Mouse (Mus musculus) limb, embryonic 15.5 days (tissue): ENCODE measurements around the gene Gm16451. TPM values are rescaled to one million over a fixed set of nuclear protein-coding genes. Genes with fewer than 3 reads are reported as not detected.
"Not testable (repeated sequence)": the region's sequence is repeated elsewhere in the genome, so short reads cannot be mapped to it uniquely, and the experiment has no call there.

Source experiments
- ATAC-seq: fragments of 200-750 bp; cut with Nextera tagmentation; 2 replicates; pipeline ENCODE4 v1.8.0; 2017; ENCODE audit warnings: low read depth, moderate TSS enrichment; ENCODE audit not compliant: insufficient number of reproducible peaks, low FRiP score, low TSS enrichment
- H3K27ac ChIP-seq: fragments of 300-500 bp; sonication (generic); 2 replicates; pipeline ENCODE4 v1.5.1; 2015; ENCODE audit warnings: moderate library complexity, mild to moderate bottlenecking, inconsistent platforms
- H3K27me3 ChIP-seq: fragments of 300-500 bp; sonication (generic); 2 replicates; pipeline ENCODE4 v1.6.1; 2015; ENCODE audit warnings: inconsistent platforms
- H3K36me3 ChIP-seq: fragments of 300-500 bp; sonication (generic); 2 replicates; pipeline ENCODE4 v1.6.1; 2015; ENCODE audit warnings: inconsistent platforms
- H3K4me1 ChIP-seq: fragments of 300-500 bp; sonication (generic); 2 replicates; pipeline ENCODE4 v1.6.1; 2015; ENCODE audit warnings: inconsistent platforms
- H3K4me2 ChIP-seq: fragments of 300-500 bp; sonication (generic); 2 replicates; pipeline ENCODE4 v1.6.1; 2015; ENCODE audit warnings: mild to moderate bottlenecking, inconsistent platforms
- H3K4me3 ChIP-seq: fragments of 300-500 bp; sonication (generic); 2 replicates; pipeline ENCODE4 v1.5.1; 2015; ENCODE audit warnings: mild to moderate bottlenecking, inconsistent platforms
- H3K9ac ChIP-seq: fragments of 300-500 bp; sonication (generic); 2 replicates; pipeline ENCODE4 v1.6.1; 2015; ENCODE audit warnings: inconsistent platforms
- H3K9me3 ChIP-seq: fragments of 300-500 bp; sonication (generic); 2 replicates; pipeline ENCODE4 v1.6.1; 2016; ENCODE audit warnings: inconsistent platforms
- WGBS: fragments of 180-500 bp; shearing (Covaris S2); methylation state at CpG from one replicate; pipeline ENCODE4 v1.1.7; 2015; 5-methylcytosine and 5-hydroxymethylcytosine counted together
- polyA plus RNA-seq: library from polyadenylated mRNA; unstranded; fragments of >200 nt; fragmentation: Nextera tagmentation; extraction: Ambion mirVana; gene quantifications from 2 replicates; pipeline ENCODE4 v1.2.1, GENCODE M21; 2015

Gm16451 gene
- polyA plus RNA-seq, result not detected in 2 replicates

DNA sequence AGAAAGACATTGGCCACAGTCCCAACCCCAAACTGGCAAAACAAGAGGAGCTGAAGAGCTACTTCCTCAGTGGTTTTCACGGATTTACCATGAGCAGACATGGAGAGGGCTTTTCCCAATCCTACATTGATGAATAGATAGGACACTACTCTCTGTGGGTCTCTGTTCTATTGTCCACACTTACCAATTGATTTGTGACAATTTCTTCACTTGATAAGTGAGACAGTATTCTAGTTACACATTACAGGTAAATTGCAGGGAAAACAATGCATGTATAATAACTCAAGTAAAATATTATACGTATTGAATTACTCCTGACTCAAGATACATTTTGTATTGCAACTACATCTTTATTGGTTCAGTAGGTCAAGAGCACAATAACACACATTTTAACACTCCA, at the start of gene Gm16451:
Gene Gm16451, minus strand, starts transcription at position 101 of the 400 bp plus-strand sequence.
- not testable (repeated sequence) for H3K9me3 ChIP-seq, H3K4me2 ChIP-seq, H3K36me3 ChIP-seq, H3K9ac ChIP-seq, H3K4me1 ChIP-seq, ATAC-seq, H3K4me3 ChIP-seq, H3K27me3 ChIP-seq, H3K27ac ChIP-seq
- no CpG with 5 or more reads among the region's 2 CpGs for WGBS

- not testable (repeated sequence) for H3K4me2 ChIP-seq, H3K27me3 ChIP-seq, H3K4me3 ChIP-seq, H3K27ac ChIP-seq, H3K9me3 ChIP-seq, H3K9ac ChIP-seq, H3K36me3 ChIP-seq, ATAC-seq, H3K4me1 ChIP-seq
- no CpG with 5 or more reads among the region's 3 CpGs for WGBS
These were observed 45.9 kb upstream of the Gm16451 start, which contains the start of gene Vmn1r142 for GRCm38 (mm10) chr7:22163935-22164334. Gene Vmn1r142 (minus strand): TSS chr7:22164035.

DNA sequence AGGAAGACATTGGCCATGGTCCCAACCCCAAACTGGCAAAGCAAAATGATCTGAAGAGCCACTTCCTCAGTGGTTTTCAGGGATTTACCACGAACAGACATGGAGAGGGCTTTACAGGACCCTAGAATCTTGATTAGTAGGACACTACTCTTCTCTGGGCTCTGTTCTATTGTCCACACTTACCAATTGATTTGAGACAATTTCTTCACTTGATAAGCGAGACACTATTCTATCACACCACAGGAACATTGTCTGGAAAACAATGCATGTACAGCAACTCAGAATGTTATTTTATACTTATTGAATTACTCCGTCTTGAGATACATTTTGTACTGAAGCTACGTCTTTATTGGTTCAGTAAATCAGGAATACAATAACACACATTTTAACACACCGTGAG, 16.6 kb upstream of the Gm16451 start, which contains the start of gene Gm10666:
Gene Gm10666, minus strand, starts transcription at position 101 of the 400 bp plus-strand sequence.
- ATAC-seq, H3K27me3 ChIP-seq, H3K4me1 ChIP-seq, H3K9ac ChIP-seq, H3K9me3 ChIP-seq, H3K4me2 ChIP-seq, H3K4me3 ChIP-seq, H3K27ac ChIP-seq, H3K36me3 ChIP-seq: not testable (repeated sequence)
- WGBS, result no CpG with 5 or more reads among the region's 5 CpGs

GRCm38 (mm10) chr7:22068757-22069156, 49.3 kb downstream of the Gm16451 start, which contains the start of gene Vmn1r139:
Gene Vmn1r139 (plus strand): TSS chr7:22069057.
- H3K4me3 ChIP-seq, ATAC-seq, H3K27ac ChIP-seq, H3K36me3 ChIP-seq, H3K27me3 ChIP-seq, H3K9me3 ChIP-seq, H3K9ac ChIP-seq, H3K4me2 ChIP-seq, H3K4me1 ChIP-seq: not testable (repeated sequence)
- WGBS, result no CpG with 5 or more reads among the region's 7 CpGs

Other genes starting within 250 kb of the Gm16451 start
- not detected in 2 replicates for gene Gm5891, start 197.0 kb downstream of the Gm16451 start, polyA plus RNA-seq
- not detected in 2 replicates for gene Vmn1r137, start 123.7 kb downstream of the Gm16451 start, polyA plus RNA-seq
- not detected in 2 replicates for gene Vmn1r138, start 89.3 kb downstream of the Gm16451 start, polyA plus RNA-seq
- gene Gm6176, start 61.9 kb downstream of the Gm16451 start, polyA plus RNA-seq, result not detected in 2 replicates
- gene Vmn1r139, start 49.2 kb downstream of the Gm16451 start, polyA plus RNA-seq, result not detected in 2 replicates
- gene Gm10666, start 16.5 kb upstream of the Gm16451 start, polyA plus RNA-seq, result not detected in 2 replicates
- gene Vmn1r142, start 45.8 kb upstream of the Gm16451 start, polyA plus RNA-seq, result not detected in 2 replicates
- gene Vmn1r143, start 71.1 kb upstream of the Gm16451 start, polyA plus RNA-seq, result not detected in 2 replicates
- gene Gm8653, start 83.0 kb upstream of the Gm16451 start, polyA plus RNA-seq, result not detected in 2 replicates
- gene Gm8453, start 111.2 kb upstream of the Gm16451 start, polyA plus RNA-seq, result not detected in 2 replicates
- gene Gm4187, start 211.5 kb upstream of the Gm16451 start, polyA plus RNA-seq, result not detected in 2 replicates